Mouse (Mus musculus) embryo, embryonic 10 days (tissue): ENCODE measurements around the gene Vmn2r5.
"Not testable (repeated sequence)": the region's sequence is repeated elsewhere in the genome, so short reads cannot be mapped to it uniquely, and the experiment has no call there.

Experiments
- DNase-seq: peaks from one replicate; pipeline ENCODE4 v3.0.0-alpha.2; 2015; ENCODE audit warnings: low spot score

The Vmn2r5 gene

DNA sequence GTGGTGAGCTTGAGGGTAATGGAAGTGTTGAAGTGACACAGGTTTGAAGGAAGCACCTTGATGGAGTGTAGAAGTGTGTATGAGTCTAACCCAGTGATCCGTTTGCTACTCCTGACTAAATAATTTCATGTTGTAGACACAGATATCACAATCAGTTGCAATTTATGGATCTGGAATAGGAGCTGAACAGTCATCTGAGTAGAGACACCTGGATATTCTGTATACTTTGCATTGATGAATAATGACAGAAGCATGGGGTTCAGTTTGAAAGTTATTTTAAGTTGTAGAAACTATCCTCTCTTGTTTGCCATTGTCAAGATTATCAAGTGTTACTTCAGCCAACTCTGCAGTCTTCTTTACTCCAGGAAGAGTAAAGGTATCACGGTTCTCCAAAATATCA is at the start of gene Vmn2r5:
Gene Vmn2r5, minus strand, starts transcription at position 101 of the 400 bp plus-strand sequence.
- DNase-seq = not testable (repeated sequence)

- not testable (repeated sequence) for DNase-seq
These were observed 13.9 kb upstream of the Vmn2r5 start for GRCm38 (mm10) chr3:64523585-64523984.
